Mouse (Mus musculus): ENCODE measurements around the gene Tmem211. TPM values are rescaled to one million over a fixed set of nuclear protein-coding genes. Genes with fewer than 3 reads are reported as not detected.

The Tmem211 gene
- not detected for total RNA-seq (2021)
- long read RNA-seq, experiment 1, result 0 reads
- long read RNA-seq, experiment 2, result 0 reads

DNA sequence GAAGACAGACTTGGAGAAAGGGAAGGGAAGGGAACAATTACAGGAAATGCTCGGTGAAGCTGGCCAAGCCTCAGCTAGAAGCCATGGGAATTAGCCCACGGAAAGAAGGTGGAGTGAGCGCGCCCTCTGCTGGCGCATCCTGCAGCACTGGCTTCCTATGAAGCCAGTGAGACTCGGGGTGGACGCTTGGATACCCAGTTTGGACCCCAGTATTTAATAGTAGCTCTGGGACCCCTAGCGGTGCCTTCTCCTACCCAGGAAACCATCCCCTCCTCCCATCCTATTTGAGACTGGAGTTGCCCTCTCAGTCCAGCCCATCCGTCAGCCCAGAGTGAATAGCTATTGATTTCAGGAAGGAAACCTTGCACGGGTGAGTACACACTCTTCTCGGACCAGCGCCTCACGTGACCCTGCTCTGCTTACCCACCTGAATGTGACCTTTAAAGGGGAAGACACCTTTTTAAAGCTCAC is at the start of gene Tmem211:
Gene Tmem211 (plus strand): TSS at position 278 of the 471 bp plus-strand sequence.
- DNase-seq (ENCODE audit: low spot score in 2 of 2), result peak; percentile 82 to 90
- intact Hi-C loops (cut with DNase I), result loop anchor here (2.0 kb wide), 2 partner anchors 46 to 128 kb away; no protein-coding TSS in a partner anchor

DNA sequence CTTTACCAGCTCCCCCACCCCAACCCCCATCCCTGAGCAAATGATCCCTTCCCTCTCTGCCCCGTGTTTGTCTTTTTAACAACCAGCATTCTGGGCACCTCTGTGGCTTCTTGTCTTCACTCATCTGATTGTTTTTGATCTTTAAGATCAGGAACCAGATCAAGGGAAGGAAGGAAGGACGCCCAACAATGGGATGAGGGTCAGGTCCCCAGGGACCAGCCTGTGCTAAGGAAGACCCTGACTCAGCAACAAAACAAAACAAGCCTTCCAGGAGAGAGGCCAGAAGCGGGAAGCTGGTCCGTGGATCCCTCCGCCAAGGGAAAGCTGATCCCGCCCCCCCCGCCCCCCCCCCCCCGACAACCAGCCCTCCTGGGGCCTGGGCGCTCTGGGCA is 47.3 kb upstream of the Tmem211 start:
- intact Hi-C loops (cut with DNase I), result no loop called here
- no peak for DNase-seq (ENCODE audit: low spot score in 2 of 2)

DNA sequence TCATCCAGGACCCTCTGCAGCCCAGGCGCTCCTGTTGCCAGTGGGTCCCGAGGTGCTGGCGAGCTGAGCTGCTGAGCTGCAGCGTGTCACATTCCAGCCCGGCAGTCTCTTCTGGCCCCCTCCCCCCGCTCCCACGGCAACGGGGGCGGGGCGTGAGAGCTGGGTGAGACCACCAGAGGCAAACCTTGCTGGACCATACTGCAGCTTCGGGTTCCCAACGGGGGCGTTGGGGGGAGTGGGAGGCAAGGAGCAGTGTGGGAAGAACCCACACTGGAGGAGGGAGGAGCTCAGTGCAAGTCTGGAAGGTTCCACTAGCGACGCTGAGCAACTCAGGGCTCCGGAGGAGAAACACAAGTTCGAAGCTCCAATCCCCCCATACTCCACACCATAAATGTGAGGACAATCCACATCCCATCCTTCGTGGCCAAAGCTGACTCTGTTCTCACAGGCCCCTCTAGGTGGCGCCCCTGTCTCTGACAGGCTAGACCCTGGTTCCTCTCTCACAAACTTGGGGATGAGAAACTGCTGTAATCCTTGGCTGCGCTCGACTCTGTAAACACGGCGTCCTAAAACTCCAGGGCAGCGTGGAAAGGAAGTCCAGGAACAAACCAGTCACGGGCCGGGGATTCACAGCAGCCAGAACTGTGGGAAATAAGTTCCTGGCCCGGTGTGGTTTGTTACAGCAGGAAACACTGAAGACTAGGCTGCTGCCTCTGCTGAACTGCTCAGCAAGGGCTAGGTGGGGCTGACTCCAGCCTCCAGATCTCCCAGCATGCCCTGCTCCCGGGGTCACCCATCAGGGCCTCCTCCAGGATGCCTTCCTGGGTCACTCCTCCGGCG is 46.6 kb upstream of the Tmem211 start:
- intact Hi-C loops (cut with DNase I), result loop anchor here (2.0 kb wide), 1 partner anchor 47 kb away; the partner anchor contains the start of gene Tmem211
- DNase-seq (ENCODE audit: low spot score in 2 of 2), result peak; percentile 88 to 90

DNA sequence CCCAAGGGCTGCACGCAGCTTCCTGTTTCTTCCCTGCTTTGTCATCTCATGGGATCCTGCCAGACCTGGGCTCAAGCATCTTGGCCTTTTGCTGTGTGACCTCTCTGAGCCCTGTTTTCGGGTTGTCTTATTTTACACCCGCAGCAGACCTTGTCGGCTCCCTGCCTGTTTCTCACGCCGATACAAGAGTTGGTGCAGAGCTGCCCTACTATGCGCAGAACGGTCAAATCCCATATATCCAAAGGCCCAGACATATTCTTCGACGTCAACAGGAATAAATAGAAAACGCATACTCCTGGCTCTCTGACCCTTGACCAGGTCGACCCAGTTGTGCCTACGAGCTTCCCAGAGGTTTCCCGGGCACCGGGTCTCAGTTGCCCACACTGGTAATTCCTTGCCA is 46.0 kb upstream of the Tmem211 start:
- DNase-seq (ENCODE audit: low spot score in 2 of 2), result no peak
- intact Hi-C loops (cut with DNase I), result loop anchor here (2.0 kb wide), 1 partner anchor 46 kb away; the partner anchor contains the start of gene Tmem211

DNA sequence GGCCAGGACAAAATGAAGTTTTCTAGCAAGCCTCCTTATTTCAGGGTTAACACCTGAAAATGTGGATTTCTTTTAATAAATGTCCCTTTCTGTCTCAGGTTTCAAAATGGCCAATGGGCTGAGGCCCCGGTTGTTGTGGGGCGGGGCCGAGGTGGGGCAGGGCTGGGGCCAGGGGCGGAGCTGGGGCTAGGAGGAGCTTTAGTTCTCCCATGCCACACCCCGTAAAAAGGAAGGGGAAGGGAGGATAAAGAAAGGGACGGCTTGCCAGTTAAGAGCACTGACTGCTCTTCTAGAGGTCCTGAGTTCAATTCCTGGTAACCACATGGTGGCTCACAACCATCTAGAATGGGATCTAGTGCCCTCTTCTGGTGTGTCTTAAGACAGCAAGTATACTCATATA is 45.3 kb upstream of the Tmem211 start:
- DNase-seq (ENCODE audit: low spot score in 2 of 2), result no peak
- intact Hi-C loops (cut with DNase I), result loop anchor here (2.0 kb wide), 1 partner anchor 45 kb away; the partner anchor contains the start of gene Tmem211

DNA sequence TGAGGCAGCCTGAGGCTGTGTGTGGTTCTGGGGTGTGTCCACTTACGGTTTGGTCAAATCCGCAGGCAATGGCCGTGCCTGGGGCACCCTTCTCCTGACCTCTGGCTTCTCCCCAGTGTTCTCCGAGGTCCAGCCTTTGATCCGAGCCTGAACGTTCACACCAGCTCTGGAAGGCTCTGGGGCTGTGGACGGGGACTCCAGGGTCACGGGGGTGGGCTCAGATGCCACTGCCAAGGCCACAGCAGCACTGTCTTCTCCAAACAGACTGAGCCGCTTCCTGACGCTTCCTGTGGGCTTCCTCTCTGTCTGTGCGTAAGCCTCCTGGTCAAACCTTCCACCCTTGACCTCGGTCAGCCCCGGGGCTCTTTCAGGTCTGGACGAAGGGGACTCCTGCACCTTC is 36.2 kb upstream of the Tmem211 start:
- no peak for DNase-seq (ENCODE audit: low spot score in 2 of 2)
- intact Hi-C loops (cut with DNase I), result no loop called here

DNA sequence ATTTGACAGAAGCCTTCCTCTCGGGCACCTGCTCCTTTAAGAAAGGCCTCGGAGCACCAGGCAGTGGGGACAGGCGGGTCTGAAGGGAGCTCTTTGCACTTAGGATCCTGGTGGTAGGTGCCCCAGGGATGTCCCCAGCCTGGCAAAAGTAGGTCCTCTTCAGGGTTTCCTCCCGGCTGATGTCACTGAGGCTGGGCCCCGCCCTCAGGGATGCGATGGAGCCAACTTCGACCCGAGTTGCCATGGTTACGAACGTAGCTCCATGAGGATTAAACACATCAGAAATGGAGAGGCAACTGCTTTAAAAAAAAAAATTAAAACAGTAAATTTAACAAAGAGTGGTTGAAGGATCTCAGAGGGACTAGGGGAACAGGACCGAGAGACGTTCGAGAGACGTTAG is 34.8 kb upstream of the Tmem211 start:
- DNase-seq (ENCODE audit: low spot score in 2 of 2), result no peak
- intact Hi-C loops (cut with DNase I), result no loop called here

DNA sequence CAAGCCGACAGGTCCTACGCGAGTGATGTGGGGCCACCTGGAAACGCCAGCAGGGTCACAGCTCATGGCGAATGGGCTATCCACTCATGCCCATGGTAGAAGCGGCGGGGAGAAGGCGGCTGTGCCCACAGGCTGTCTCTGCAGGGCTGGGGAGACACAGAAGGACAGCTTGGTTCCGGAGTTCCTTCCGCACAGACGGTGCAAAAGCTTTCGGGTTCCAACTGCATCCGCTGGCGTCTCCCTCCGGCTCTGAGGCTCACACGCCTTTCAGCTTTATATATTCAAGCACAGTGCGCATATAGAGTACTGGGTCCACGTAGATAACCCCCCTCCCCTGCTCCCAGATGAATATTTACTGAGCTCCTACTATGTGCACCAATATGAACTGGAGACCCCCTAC is 32.9 kb upstream of the Tmem211 start:
- peak in 1 of 2 experiments; percentile 53 for DNase-seq (ENCODE audit: low spot score in 2 of 2)
- intact Hi-C loops (cut with DNase I), result no loop called here

DNA sequence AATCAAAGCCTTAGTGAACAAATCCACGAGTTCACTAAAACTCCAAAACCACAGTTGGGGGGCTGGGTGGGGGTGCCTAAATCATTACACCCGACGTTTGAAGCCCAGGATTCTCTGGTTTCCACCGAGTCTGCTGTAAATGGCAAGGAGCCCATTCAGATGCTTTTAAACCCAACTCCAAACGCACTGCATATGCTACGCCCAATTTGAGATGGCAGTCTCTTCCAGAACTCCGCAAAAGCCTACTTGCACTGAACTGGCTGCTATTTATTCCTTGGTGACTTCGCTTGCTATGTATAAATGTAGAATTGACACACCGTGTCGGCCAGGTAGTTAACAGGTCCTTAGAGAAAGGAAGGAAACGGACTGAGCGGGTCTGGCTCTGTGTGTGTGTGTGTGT is 31.3 kb upstream of the Tmem211 start:
- intact Hi-C loops (cut with DNase I), result no loop called here
- DNase-seq (ENCODE audit: low spot score in 2 of 2), result peak; percentile 56 to 73

DNA sequence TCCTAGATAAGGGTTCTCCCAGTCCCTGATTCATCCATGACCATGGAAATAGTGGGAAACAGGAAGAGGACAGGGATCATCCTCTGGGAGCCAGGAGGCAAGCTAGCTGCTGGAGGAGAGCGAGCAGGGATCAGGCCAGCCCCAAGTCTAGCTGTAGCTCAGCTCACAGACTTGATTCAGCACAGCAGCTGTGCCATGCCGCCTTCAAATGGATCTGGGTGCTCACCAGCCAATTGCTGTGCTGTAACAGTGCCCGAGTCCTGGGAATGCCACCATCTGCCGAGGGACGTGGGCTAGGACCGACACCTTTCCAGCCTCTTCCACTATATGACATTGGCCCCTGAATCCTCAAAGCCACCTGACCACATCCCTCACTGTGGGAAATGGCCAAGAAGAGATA is 30.8 kb upstream of the Tmem211 start:
- intact Hi-C loops (cut with DNase I), result no loop called here
- no peak for DNase-seq (ENCODE audit: low spot score in 2 of 2)

DNA sequence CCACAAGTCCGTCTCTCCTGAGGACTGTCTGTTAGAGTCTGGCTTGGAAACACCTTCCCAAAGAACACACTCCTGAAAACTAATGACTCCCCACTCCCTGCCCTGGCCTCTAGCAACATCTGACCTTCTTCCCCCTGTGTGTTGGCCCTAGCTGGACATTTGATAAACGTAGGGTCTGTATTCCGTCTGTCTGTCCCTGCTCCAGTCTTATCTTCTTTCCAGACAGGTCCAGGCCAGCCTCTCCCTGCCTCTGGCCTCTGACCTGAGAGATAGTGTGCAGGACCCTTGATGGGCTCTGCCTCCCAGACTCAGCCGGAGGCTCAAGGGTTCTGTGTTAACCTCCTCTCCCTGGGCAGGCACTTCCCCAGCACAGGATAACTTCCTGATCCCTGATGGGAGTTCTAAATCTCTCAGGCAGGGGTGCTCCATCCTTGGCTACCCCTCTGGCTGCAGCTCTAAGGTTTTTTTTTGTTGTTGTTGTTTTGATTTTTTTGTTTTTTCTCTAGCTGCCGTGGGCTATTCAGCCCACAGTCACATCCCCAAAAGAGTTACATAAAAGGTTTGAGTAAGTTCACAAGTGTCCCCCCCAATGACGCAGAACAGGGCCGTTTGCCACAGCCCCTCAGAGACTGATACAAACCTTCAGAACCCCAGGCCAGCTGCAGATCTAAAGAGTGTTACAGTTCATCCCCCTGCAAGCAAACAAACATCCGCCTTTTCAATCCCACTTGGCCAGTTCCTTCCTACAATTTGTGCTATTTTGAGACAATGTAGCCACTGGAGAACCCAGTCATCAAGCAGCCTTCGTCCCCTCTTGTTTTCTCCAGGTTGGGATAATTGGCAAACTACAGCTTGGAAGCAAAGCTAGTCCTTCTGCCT is 29.6 kb upstream of the Tmem211 start:
- no peak for DNase-seq (ENCODE audit: low spot score in 2 of 2)

DNA sequence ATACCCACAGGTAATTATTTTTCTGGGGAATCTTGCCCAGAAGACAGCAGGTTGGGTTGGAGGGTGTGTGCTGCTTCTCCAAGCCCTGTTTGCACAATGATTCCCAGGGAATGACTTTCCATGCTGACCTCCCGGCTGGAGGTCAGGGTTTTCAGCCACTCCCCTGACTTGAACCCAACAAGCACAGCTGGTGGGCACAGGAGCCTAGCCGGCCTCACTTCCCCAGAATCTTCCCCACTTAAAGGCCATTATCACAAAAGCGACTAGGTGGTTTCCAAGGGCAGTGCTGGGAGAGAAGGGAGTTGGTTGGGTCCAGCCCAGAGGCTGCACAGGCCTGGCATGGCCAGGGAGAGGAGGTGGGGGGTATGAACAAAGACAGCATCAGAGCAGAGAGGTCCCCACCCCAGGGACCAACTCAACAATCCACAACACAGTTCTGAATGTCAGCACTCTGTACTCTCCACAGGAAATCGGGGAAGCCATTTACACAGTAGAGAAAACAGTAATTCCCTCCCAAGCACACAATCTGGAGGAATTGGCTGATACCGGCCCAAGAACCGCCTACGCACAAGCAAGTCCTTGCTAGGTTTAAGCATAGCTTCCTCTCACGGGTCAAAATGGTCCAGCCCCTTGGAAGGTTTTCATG is 27.5 kb upstream of the Tmem211 start:
- DNase-seq (ENCODE audit: low spot score in 2 of 2), result no peak
- intact Hi-C loops (cut with DNase I), result no loop called here

More for the DNA sequence above, 29.6 kb upstream of the Tmem211 start:
- intact Hi-C loops (cut with DNase I), result no loop called here

DNA sequence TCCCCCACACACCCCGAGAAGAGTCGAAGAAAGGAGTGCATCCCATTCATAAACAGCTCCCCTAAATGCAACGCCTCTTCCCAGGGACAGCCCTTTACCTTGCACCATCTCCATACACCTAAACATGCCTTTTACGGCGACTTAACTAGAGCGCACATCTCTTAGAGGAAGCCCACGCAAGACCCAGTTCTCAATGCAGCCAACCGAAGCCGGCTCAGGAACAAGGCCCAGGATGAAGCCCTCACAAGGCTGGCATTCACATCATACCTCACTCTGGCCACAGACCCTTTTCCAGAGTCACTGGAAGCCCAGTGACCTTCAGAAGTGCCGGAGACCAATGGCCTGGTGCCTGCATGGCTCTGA is 27.0 kb upstream of the Tmem211 start:
- intact Hi-C loops (cut with DNase I), result no loop called here
- DNase-seq (ENCODE audit: low spot score in 2 of 2), result no peak

DNA sequence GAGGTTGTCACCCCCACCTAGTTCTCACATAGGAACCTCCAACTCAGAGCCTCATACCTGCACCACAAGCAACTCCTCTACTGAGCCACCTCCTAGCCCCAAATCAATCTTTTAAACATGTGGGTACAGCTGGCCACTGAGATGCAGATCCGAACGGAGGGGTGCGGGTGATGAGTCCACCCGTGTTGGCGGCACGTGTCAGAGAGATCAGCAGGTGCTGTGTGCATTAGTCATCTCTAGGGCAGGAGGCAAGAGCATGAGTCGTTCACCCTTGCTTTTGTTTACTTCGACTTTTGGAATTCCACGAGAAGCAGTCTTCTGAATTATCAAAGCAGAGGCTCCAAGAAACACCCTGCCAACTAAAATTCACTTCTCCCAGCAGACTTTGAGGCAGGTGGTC is 22.5 kb upstream of the Tmem211 start:
- DNase-seq (ENCODE audit: low spot score in 2 of 2), result no peak
- intact Hi-C loops (cut with DNase I), result no loop called here

DNA sequence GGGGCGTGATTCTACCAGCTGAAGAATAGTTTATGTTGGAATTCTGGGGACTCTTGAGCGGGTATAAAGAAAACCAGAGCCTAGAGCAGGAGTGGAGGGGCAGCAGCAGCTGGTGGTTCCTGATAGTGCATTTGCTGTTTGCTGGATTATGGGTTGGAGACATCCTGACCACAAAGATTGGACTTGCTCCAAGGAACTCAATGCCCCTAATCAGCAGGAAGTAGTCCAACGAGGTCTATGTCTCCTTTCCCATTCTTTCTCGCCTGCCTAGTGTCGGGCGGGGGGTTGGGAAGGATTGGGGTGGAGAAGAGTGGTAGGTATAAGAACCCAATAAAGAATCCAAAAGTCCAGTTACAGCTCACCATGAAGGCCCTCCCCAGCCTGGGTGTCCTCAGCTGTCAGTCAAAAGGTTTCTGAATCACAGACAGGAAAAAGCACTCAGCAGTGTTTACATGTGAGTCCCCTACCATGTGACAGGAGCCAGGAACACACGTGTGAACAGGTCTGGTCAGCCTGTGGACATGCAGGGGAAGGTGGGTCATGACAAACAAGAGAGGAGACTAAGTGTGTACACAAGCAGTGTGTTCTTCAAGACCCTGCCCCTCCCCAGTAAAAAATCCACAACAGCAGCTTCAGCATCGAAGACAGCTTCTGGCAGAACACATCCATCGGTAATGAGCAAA is 19.9 kb upstream of the Tmem211 start:
- intact Hi-C loops (cut with DNase I), result no loop called here
- no peak for DNase-seq (ENCODE audit: low spot score in 2 of 2)

DNA sequence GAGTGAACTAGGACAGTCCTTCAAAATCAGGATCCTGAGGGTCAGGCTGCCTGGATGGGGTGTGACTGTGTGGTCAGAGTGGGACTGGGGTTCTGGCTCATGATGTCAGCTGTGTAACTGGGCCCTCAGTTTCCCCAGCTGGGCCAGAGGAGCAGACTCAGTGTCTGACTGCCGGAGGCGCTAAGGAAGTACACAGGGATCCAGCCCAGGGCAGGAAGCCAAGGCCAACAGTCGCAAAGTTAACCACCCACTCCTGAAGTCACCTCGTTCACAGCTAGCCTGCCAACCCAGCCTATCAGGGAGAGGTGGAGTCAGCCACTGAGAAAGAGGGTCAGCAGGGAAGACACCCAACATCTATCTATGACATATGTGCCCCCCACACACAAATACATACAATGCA is 18.7 kb upstream of the Tmem211 start:
- intact Hi-C loops (cut with DNase I), result no loop called here
- no peak for DNase-seq (ENCODE audit: low spot score in 2 of 2)

DNA sequence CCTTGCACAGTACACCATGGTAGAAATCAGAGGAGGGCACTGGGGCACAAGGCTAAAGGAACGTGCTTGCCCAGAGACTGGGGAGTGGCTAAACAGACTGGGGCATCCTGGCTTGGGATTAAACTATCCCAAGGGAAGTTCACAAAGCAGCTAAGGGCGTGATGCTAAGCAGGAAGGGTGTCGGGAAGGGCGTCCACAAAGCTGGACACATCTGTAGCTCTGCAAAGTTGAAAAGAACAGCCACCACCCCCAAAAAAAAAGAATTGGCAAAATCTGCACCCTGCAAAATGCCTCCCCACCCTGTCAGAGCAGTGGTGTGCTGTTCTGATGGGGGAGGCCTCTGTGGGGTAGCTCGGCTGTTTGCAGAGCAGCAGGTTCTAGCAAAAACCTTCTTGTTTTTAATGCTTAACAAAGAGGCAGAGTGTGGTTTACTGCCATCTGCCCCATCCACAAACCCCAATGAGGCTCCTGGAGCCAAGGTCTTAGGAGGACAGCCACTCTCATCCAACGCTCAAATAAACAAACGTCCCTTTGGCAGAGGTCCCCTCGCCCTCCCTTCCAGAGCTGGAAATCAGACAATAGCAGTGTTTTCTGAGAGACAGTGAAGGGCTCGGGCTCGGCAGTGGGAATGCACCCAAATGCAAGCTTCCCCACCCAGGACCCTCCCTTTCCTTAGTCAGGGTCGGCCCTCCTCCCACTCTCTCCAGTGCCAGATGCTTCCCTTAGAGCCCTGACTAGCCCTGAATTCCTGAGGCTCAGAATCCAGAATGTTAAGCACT is 17.9 kb upstream of the Tmem211 start:
- intact Hi-C loops (cut with DNase I), result no loop called here

DNA sequence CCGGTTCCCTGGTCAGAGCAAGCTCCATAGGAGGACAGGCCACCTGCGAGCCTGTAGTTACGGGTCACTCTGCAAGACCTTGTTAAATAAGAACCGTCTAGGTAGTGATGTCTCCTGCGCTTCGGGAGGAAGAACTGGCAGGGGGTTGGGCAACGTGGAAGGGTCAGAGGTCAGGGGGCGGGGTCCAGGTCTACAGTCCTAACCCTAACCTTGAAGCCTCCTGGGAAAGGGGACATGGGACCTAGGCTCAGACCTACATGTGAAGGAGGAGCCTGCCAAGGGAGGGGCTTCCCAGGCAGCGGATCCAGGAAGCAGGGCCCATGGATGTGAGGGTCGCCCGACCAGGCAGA is 17.3 kb upstream of the Tmem211 start:
- intact Hi-C loops (cut with DNase I), result no loop called here
- no peak for DNase-seq (ENCODE audit: low spot score in 2 of 2)

More for the DNA sequence above, 17.9 kb upstream of the Tmem211 start:
- DNase-seq (ENCODE audit: low spot score in 2 of 2), result peak; percentile 47 to 63
